Mouse (Mus musculus) CD8-positive naive resting alpha-beta T cell, adult 2 months (primary cell): Measurements from ENCODE around the gene Acyp1.
A peak's percentile ranks its signal among the peaks of the same experiment; 100 is the strongest.
"Not testable (repeated sequence)": the region's sequence is repeated elsewhere in the genome, so short reads cannot be mapped to it uniquely, and the experiment has no call there.

Experiments used
- DNase-seq, 2 experiments: peaks; one replicate each; pipeline ENCODE4 v3.0.0; 2022; ENCODE audit warnings: low read depth in 2 of 2, low spot score in 2 of 2

The Acyp1 gene

DNA sequence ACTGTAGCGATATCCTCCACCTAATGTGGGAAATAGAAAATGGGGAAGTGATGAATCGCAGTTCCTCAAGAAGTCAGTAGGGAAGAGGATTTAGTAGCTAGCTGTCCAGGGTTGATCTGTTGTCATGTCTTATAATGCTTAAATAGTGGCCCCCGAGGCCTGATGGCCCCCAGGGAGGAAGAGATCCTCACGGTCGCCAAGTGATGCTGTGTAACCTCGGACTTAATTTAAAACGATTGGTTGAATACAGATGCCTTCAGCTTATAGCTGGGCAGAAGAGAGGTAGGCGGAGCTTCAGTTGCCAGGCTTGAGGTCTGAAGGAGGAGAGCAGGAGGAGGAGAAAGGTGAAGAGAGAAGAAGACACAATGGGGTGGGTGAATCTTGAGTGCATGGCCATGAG is 3.9 kb downstream of the Acyp1 start:
- no peak for DNase-seq

- not testable (repeated sequence) for DNase-seq
Observed at GRCm38 (mm10) chr12:85281756-85282155, 6.5 kb downstream of the Acyp1 start.

- no peak for DNase-seq
Observed at GRCm38 (mm10) chr12:85280845-85281651, 7.2 kb downstream of the Acyp1 start.

DNA sequence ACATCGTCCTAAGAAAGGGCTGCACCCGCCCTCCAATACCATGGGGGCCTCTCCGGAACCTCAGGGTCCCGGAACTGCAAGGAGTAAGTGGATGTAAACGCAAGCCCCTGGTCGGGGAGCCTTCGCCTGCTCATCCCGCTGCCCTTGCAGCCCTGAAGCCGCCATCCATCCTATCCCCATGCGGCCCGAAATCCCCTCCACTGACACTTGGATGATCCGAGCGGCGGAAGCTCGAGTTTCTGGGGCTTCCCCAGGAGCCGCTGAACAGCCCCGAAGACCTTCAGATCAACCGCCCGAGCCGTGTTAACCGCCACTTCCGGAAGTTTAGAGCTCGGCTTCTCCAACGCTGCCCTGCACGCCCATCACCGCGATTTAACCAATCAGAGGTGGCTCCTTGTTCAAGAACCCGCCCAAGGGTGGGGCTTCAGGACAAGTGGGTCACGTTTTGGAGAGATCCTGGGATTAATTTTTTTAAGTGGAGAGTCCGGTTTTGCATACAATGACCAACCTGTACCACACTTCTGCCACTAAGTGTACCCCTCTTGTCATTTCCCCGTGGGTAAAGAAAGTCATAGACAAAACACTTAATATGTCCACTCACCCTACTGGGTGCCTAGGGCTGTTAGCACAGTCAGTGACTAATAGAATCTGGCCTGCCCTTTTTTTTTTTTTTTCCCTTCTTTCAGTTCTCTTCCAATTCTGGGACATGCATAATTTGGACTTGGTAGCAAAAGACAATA is 8.0 kb downstream of the Acyp1 start:
- DNase-seq, result peak; percentile 87 to 93

DNA sequence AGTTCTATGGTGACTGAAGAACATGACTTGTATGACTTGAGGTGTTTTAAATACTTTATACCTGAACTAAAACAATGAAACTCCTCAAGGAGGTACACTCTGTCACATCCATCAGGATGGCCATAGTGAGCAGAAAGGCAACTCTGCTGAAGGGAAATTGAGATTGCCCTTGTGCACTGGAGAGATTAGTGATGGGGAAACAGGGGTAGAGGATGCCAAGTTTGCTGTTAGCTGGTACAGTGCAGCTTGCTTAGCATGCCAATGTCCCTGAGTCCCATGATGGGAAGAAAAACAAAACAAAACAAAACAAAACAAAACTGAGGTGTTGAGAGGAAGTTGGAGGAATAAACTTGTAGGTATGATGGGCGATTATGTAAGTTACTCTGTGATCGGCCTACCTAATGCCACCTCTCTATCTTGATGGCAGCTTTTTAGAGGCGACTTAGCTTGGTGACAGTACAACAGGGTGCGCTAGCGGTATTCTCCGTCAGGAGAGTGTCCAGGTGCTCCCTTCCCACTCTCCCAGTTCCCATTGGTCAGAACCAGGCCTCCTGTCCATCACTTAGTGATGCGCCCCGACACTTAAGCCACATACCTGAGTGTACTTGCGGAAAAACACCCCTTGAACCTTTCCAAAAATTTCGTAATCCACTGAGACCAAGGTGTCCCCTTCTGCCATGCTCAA is 8.7 kb downstream of the Acyp1 start:
- DNase-seq, result no peak

GRCm38 (mm10) chr12:85278919-85279318 is 9.3 kb downstream of the Acyp1 start:
- no peak for DNase-seq

DNA sequence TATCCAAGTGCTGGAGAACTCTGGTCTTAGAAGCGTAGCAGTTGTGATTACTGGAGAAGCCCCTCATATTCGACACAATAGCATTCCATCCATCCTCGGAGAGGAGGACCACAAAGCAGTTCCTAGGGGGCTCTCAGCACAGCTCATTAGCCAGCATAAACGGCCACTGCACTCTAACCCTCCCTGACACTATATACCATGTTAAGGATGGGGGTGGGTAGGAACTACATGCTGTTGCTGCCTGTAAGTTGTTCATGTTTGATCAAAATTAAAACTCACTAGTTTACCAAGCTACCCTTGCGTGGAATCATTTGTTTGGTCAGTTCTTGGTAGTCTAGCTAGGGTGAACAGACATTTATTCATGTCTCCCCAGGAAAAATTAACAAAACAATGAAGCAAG is 12.0 kb downstream of the Acyp1 start:
- no peak for DNase-seq

DNA sequence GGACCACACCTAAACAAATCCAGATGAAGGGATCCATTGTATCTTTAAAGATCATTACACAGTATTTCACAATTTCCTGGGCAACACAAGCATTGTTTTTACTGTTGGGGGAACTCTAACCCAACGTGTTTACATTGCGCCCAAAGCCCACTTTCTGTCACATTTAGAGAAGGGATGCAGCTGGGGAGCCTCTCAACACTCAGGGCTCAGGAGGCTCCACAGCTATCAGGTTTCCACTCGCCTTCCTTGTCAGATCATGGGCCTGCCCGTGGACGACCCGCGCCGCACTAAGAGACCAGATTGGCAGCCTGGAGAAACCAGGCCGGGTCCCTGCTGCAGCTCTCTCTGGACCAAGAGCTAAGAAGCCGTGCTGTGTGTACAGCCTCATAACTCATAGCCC is 14.7 kb downstream of the Acyp1 start:
- no peak for DNase-seq

DNA sequence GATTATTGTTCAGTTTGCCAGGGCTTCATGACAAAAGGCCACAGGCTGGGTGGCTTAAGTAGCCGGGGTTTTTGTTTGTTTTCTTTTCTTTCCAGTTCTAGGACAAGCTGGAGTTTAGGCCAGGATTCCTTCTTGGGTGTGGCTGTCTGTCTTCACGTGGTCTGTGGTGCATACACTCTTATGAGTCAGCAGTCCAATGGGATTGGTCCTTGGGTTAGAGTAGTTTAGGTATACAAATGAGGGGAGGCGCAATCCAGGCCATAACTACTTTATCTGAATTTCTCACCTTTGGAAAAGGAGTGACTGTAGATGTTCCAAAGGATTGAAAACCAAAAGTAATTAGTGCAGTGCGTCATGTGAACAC is 16.4 kb downstream of the Acyp1 start:
- DNase-seq, result no peak

DNA sequence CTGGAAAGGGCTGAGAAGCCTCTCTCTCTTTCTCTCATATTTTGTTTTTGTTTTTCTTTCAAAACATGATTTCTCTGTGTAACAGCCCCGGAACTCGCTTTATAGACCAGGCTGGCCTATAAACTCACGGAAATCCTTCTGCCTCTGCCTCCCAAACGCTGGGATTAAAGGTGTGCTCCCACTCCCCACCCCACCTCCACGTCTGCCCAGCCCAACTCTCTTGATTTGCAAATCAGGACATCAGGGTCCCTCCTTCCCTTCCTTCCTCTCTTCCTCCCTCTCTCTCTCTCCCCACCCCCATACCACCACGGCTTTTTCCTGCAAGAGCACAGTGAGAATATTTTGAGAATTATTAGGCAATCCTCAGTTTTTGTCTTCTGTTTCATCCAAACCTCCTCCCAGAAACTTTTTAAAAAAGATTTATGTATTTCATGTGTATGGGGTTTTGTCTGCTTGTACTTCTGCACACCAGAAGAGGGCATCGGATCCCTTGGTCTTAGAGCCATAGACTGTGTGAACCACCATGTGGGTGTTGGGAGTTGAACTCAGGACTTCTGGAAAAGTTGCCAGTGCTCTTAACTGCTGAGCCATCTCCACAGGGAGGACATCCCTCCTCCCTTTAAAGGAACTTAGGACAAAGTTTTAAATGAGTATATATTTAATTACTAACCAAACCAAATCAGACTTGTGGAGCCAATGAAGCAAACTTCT is 17.0 kb downstream of the Acyp1 start:
- no peak for DNase-seq

DNA sequence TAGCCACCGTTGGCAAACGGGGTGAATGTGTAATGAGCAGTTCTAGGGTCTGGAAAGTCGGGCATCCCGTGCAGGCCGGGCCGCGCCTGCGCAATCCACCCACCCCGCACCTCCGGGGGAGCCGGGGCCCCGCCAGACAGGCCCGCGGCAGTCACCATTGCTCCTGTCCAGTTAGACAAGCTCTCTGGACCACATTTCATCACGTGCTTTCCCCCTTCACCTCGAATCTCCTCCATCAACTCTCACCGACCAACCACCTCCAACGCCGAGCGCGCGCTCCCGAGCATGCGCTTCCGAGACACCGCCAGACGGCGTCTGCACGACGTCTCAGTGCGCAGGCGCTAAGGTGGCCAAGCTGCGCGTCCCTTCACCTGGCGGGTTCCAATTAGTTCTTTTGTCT is 17.9 kb downstream of the Acyp1 start, which contains the start of gene Mlh3:
Gene Mlh3 (minus strand): TSS at position 281 of the 400 bp plus-strand sequence.
- peak; percentile 73 to 81 for DNase-seq

GRCm38 (mm10) chr12:85269821-85270220 is 18.4 kb downstream of the Acyp1 start:
- no peak for DNase-seq

- no peak for DNase-seq
Observed at GRCm38 (mm10) chr12:85266248-85266647, 22.0 kb downstream of the Acyp1 start.

DNA sequence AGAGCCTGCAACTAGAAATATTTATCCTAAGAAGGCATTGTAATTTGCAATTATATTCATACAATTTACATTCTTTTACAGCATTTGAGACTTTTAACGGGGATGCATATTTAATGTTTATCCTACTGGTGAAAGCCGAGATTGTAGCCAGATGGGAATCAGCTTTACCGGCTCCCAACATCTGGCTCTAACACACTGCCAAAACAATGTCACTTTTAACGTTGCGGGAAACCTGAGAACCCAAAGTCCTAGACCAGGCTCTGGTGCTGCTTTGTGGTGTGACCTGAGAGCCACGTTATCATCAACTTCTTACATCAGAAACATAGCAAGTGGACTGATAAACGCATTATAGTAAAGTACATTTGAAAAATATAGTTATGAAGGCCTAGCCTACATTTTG is 23.3 kb downstream of the Acyp1 start:
- no peak for DNase-seq

GRCm38 (mm10) chr12:85264531-85264930 is 23.7 kb downstream of the Acyp1 start:
- DNase-seq, result no peak

DNA sequence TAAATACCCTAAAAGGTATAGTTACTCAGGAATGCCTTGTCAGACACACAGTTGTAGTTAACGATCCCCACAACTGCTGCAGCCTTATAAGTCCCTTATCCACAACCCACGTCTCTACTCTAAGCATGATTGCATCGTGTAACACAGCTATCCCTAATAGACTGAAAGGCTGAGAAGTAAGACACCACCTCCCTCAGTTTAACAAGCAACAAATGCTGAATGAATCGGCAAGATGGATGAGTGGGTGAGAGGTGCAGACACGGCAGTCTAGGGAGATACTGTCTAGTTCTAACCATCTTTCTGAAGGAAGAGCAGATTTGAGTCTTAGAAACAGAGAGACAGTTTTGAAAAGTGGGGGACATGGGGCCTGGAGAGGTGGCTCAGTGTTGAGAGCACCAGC is 25.0 kb downstream of the Acyp1 start:
- no peak for DNase-seq

DNA sequence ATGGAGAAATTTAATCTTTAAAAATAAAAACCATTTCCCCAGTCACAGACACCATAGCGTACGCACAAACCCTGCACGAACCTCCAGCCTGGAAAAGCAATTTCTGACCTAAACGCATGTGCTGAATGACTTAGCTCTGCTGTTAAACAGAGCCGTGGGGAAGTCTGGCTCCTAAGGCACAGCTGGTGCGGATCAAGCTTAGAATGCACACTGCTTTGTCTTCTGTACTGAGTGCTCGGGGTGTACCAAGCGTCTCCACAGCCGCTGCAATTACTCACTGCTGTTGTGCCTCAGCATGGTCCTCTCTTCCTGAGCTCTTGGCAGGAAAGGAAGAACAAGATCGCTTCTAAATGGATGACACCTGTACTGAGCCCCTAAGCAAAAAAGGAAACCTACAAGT is 25.7 kb downstream of the Acyp1 start:
- no peak for DNase-seq

- no peak for DNase-seq
Observed at GRCm38 (mm10) chr12:85257008-85257639, 31.1 kb downstream of the Acyp1 start.

DNA sequence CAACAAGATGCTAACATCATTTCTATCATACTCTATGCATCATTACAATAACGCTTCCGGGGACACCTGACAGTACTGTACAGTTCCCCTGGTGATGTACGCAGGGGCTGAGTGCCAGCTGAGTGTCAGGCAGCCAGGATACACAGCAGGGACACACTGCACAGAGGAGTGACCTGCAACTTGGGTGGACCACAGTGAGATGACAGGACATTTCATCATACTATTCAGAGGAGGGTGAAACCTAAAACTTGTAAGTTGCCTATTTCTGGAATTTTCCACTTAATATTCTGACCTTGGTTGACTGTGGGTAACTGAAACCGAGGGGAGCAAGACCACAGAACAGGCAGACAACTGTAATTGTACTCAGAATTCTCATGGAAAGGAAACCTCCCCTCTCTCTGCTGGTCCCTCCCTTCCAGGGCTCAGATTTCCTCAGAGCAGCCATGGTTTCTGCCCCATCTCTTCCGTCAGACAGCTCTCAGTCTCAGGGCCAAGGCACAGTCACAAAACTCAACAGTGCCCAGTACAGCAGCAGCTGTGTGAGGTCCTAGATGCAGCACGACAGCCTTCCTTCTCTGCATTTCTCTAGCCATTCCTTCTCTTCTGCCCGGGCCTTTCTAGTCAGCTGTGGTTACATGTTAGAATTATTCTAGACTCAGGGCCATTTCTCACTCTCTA is 32.0 kb downstream of the Acyp1 start:
- DNase-seq, result no peak

GRCm38 (mm10) chr12:85252083-85252482 is 36.2 kb downstream of the Acyp1 start:
- DNase-seq, result no peak
